In genomic region chr3:40525341-40525740, GRCm38 (mm10) we compare ENCODE assay signal across 8 mouse cellular contexts. TPM values are rescaled to one million over a fixed set of nuclear protein-coding genes. Genes with fewer than 3 reads are reported as not detected.
A peak's percentile ranks its signal among the peaks of the same experiment; 100 is the strongest.
DNase-seq lines count a peak whose midpoint lies in the region; ATAC-seq and TF ChIP-seq lines count a peak whose summit lies in the region.

No protein-coding gene starts in this region.

- no peaks in the 10 kb centered on the region for H3K36me3 ChIP-seq in forebrain, embryonic 10.5 days (replicated peaks)
- no peaks in the 10 kb centered on the region for H3K36me3 ChIP-seq in forebrain, embryonic 13.5 days (ENCODE audit: poor library complexity, severe bottlenecking)
- no peaks in the 10 kb centered on the region for H3K36me3 ChIP-seq in liver, embryonic 11.5 days (ENCODE audit: control insufficient read depth, insufficient read depth, low read length)
- H3K36me3 ChIP-seq in lung, postnatal 0 days (ENCODE audit: insufficient read depth, low read length): no peaks in the 10 kb centered on the region
- H3K36me3 ChIP-seq in stomach, postnatal 0 days (ENCODE audit: control insufficient read depth, insufficient read depth, low read length): no peaks in the 10 kb centered on the region

- TF ChIP-seq EP300 in lung, postnatal 0 days (IDR thresholded peaks at IDR 0.05): no peak
- TF ChIP-seq EP300 in stomach, postnatal 0 days (optimal IDR thresholded peaks at IDR 0.05): no peak

- peak; percentile 72 for TF ChIP-seq CTCF in lung, postnatal 0 days (IDR thresholded peaks at IDR 0.05)
- peak; percentile 73 for TF ChIP-seq CTCF in stomach, postnatal 0 days (IDR thresholded peaks at IDR 0.05; ENCODE audit: low read depth)

- peaks cover 13% of the 10 kb centered on the region for H3K4me1 ChIP-seq in forebrain, embryonic 10.5 days
- peaks cover 12% of the 10 kb centered on the region for H3K4me1 ChIP-seq in forebrain, embryonic 13.5 days
- peaks cover 11% of the 10 kb centered on the region for H3K4me1 ChIP-seq in liver, embryonic 11.5 days (replicated peaks; ENCODE audit: control insufficient read depth, insufficient read depth, low read length)
- peaks cover 4% of the 10 kb centered on the region; the same call in 1 of the 2 replicates for H3K4me1 ChIP-seq in lung, postnatal 0 days (ENCODE audit: insufficient read depth, low read depth, low read length)
- H3K4me1 ChIP-seq in stomach, postnatal 0 days (replicated peaks; ENCODE audit: control insufficient read depth, insufficient read depth): no peaks in the 10 kb centered on the region

- no peak overlapping the region for H3K27ac ChIP-seq in forebrain, embryonic 10.5 days
- H3K27ac ChIP-seq in forebrain, embryonic 13.5 days: no peak overlapping the region
- H3K27ac ChIP-seq in liver, embryonic 11.5 days (ENCODE audit: low read depth, low read length): no peak overlapping the region
- H3K27ac ChIP-seq in lung, postnatal 0 days (ENCODE audit: low read length): no peak overlapping the region
- H3K27ac ChIP-seq in stomach, postnatal 0 days (replicated peaks): no peak overlapping the region

- peaks cover 32% of the 10 kb centered on the region for H3K27me3 ChIP-seq in forebrain, embryonic 10.5 days (ENCODE audit: poor library complexity, severe bottlenecking)
- H3K27me3 ChIP-seq in forebrain, embryonic 13.5 days: 0 out of 2 replicates have a peak, but pooled peaks cover 4% of the 10 kb centered on the region
- no peaks in the 10 kb centered on the region for H3K27me3 ChIP-seq in liver, embryonic 11.5 days (replicated peaks; ENCODE audit: control insufficient read depth, insufficient read depth, low read length)
- no peaks in the 10 kb centered on the region for H3K27me3 ChIP-seq in lung, postnatal 0 days (replicated peaks; ENCODE audit: insufficient read depth, low read length)
- H3K27me3 ChIP-seq in stomach, postnatal 0 days (ENCODE audit: control insufficient read depth, insufficient read depth, low read length): no peaks in the 10 kb centered on the region

- no peak overlapping the region for H3K9ac ChIP-seq in forebrain, embryonic 13.5 days
- no peak overlapping the region for H3K9ac ChIP-seq in liver, embryonic 11.5 days (ENCODE audit: low read depth, low read length)
- no peak overlapping the region for H3K9ac ChIP-seq in lung, postnatal 0 days (replicated peaks; ENCODE audit: low read depth)
- H3K9ac ChIP-seq in stomach, postnatal 0 days (ENCODE audit: low read length): no peak overlapping the region

- DNase-seq in forebrain, embryonic 10.5 days (ENCODE audit: extremely low spot score, low spot score): peak; percentile 70
- peak; percentile 76 for DNase-seq in liver
- DNase-seq in liver, embryonic 11.5 days (ENCODE audit: low spot score): no peak
- peak; percentile 10 for DNase-seq in adrenal gland, adult 8-10 months
- peak; percentile 44 for DNase-seq in embryo, embryonic 11.5 days (ENCODE audit: low read depth, low spot score)
- DNase-seq in lung, postnatal 0 days (ENCODE audit: low spot score): peak; percentile 47
- DNase-seq in stomach, postnatal 0 days (ENCODE audit: low spot score): peak; percentile 55

- ATAC-seq in forebrain, embryonic 13.5 days: no peak
- no peak for ATAC-seq in liver, embryonic 11.5 days (replicated peaks; ENCODE audit: low FRiP score)
- no peak for ATAC-seq in lung, postnatal 0 days
- no peak for ATAC-seq in stomach, postnatal 0 days (ENCODE audit: low FRiP score, low TSS enrichment)

- no peak overlapping the region for H3K4me2 ChIP-seq in forebrain, embryonic 13.5 days
- H3K4me2 ChIP-seq in liver, embryonic 11.5 days: no peak overlapping the region
- H3K4me2 ChIP-seq in lung, postnatal 0 days (replicated peaks; ENCODE audit: low read depth, low read length): no peak overlapping the region
- H3K4me2 ChIP-seq in stomach, postnatal 0 days (replicated peaks; ENCODE audit: low read depth): no peak overlapping the region

- WGBS in forebrain, embryonic 10.5 days: 16% methylated on average over 4 of the region's 4 CpGs
- 21% methylated on average over 4 of the region's 4 CpGs for WGBS in forebrain, embryonic 13.5 days
- 25% methylated on average over 4 of the region's 4 CpGs for WGBS in liver, embryonic 11.5 days
- 16% methylated on average over 4 of the region's 4 CpGs for WGBS in lung, postnatal 0 days
- WGBS in stomach, postnatal 0 days: 18% methylated on average over 4 of the region's 4 CpGs

- H3K4me3 ChIP-seq in forebrain, embryonic 10.5 days: no peak overlapping the region
- H3K4me3 ChIP-seq in forebrain, embryonic 13.5 days: no peak overlapping the region
- H3K4me3 ChIP-seq in liver, embryonic 11.5 days (ENCODE audit: low read depth, low read length): no peak overlapping the region
- H3K4me3 ChIP-seq in lung, postnatal 0 days (ENCODE audit: low read depth, low read length): no peak overlapping the region
- no peak overlapping the region for H3K4me3 ChIP-seq in stomach, postnatal 0 days (ENCODE audit: low read depth, low read length)

- peaks cover 6% of the 10 kb centered on the region; the same call in 1 of the 2 replicates for H3K9me3 ChIP-seq in forebrain, embryonic 10.5 days
- 0 out of 2 replicates have a peak, but pooled peaks cover 4% of the 10 kb centered on the region for H3K9me3 ChIP-seq in forebrain, embryonic 13.5 days (replicated peaks)
- 0 out of 2 replicates have a peak, but pooled peaks cover 2% of the 10 kb centered on the region for H3K9me3 ChIP-seq in liver, embryonic 11.5 days (ENCODE audit: control insufficient read depth, low read length)
- no peaks in the 10 kb centered on the region for H3K9me3 ChIP-seq in lung, postnatal 0 days (ENCODE audit: low read length)
- no peaks in the 10 kb centered on the region for H3K9me3 ChIP-seq in stomach, postnatal 0 days (ENCODE audit: control insufficient read depth, low read length)

RNA-seq across cellular contexts. Expression of gene Intu, which starts 5.7 kb away (rescaled TPM):
- polyA plus RNA-seq in forebrain, embryonic 10.5 days (2016; fragmentation: Nextera tagmentation; extraction: Ambion mirVana): 8.0 and 9.4 TPM in 2 replicates
- polyA plus RNA-seq in forebrain, embryonic 13.5 days (2015; fragmentation: Nextera tagmentation; extraction: Ambion mirVana): 4.2 and 5.4 TPM in 2 replicates
- polyA plus RNA-seq in liver, embryonic 11.5 days (2014; fragmentation: Nextera tagmentation; extraction: Ambion mirVana): 3.1 and 3.6 TPM in 2 replicates
- 1 to 10 TPM; 2.9 to 5.0 (median 4.3) TPM for total RNA-seq in adrenal gland, adult 8-10 months (2022)
- polyA plus RNA-seq in lung, postnatal 0 days (2015; fragmentation: Nextera tagmentation; extraction: Ambion mirVana): 1.1 and 1.8 TPM in 2 replicates
- polyA plus RNA-seq in stomach, postnatal 0 days (2015; fragmentation: Nextera tagmentation; extraction: Ambion mirVana): 0.87 and 1.0 TPM in 2 replicates
